Comparison of ENCODE assay signal across 8 mouse cellular contexts in genomic region chr12:5136300-5136699, GRCm38 (mm10).
DNase-seq lines count a peak whose midpoint lies in the region; ATAC-seq and TF ChIP-seq lines count a peak whose summit lies in the region.

No protein-coding gene starts in this region.

- H3K27ac ChIP-seq in ES-Bruce4 (ENCODE audit: insufficient read depth, low read length) = no peak overlapping the region
- H3K27ac ChIP-seq in forebrain, embryonic 13.5 days = no peak overlapping the region
- no peak overlapping the region for H3K27ac ChIP-seq in intestine, postnatal 0 days (ENCODE audit: low read depth, low read length)
- no peak overlapping the region for H3K27ac ChIP-seq in lung, embryonic 14.5 days (ENCODE audit: low read depth)

- no peaks in the 10 kb centered on the region for H3K27me3 ChIP-seq in ES-Bruce4 (ENCODE audit: control insufficient read depth, insufficient read depth, low read length, poor library complexity, severe bottlenecking)
- no peaks in the 10 kb centered on the region for H3K27me3 ChIP-seq in forebrain, embryonic 13.5 days
- H3K27me3 ChIP-seq in intestine, postnatal 0 days (replicated peaks; ENCODE audit: control insufficient read depth, insufficient read depth, low read length) = no peaks in the 10 kb centered on the region
- no peaks in the 10 kb centered on the region for H3K27me3 ChIP-seq in lung, embryonic 14.5 days (ENCODE audit: insufficient read depth, low read length)

- H3K4me2 ChIP-seq in forebrain, embryonic 13.5 days = no peak overlapping the region
- H3K4me2 ChIP-seq in intestine, postnatal 0 days (replicated peaks; ENCODE audit: low read depth) = no peak overlapping the region
- H3K4me2 ChIP-seq in lung, embryonic 14.5 days = no peak overlapping the region

- no peaks in the 10 kb centered on the region for H3K36me3 ChIP-seq in ES-Bruce4 (ENCODE audit: control insufficient read depth, insufficient read depth, low read length, poor library complexity, severe bottlenecking)
- peaks cover 17% of the 10 kb centered on the region for H3K36me3 ChIP-seq in forebrain, embryonic 13.5 days (ENCODE audit: poor library complexity, severe bottlenecking)
- H3K36me3 ChIP-seq in intestine, postnatal 0 days (ENCODE audit: control insufficient read depth, insufficient read depth) = no peaks in the 10 kb centered on the region
- H3K36me3 ChIP-seq in lung, embryonic 14.5 days (ENCODE audit: insufficient read depth) = no peaks in the 10 kb centered on the region

- WGBS in forebrain, embryonic 13.5 days = 15% methylated on average over 4 of the region's 4 CpGs
- 32% methylated on average over 4 of the region's 4 CpGs for WGBS in intestine, postnatal 0 days
- 35% methylated on average over 4 of the region's 4 CpGs for WGBS in lung, embryonic 14.5 days

- peak; percentile 75 for DNase-seq in 416B (ENCODE audit: low read depth)
- DNase-seq in lung, embryonic 14.5 days = peak; percentile 84
- peak; percentile 89 for DNase-seq in retina, embryonic 14.5 days (ENCODE audit: low spot score)
- DNase-seq in T-cell, adult 2 months (ENCODE audit: low spot score) = no peak

- H3K4me3 ChIP-seq in ES-Bruce4 (ENCODE audit: low read depth, low read length) = no peak overlapping the region
- H3K4me3 ChIP-seq in forebrain, embryonic 13.5 days = no peak overlapping the region
- H3K4me3 ChIP-seq in intestine, postnatal 0 days (ENCODE audit: low read depth, low read length) = no peak overlapping the region
- no peak overlapping the region for H3K4me3 ChIP-seq in lung, embryonic 14.5 days (ENCODE audit: low read depth, low read length)

- TF ChIP-seq EP300 in ES-Bruce4 (IDR thresholded peaks at IDR 0.05; ENCODE audit: insufficient read depth, low read depth, low read length) = 0 out of 2 replicates have a peak, but pooled peaks have one; percentile 8

- H3K9ac ChIP-seq in ES-Bruce4 (ENCODE audit: low read depth, poor library complexity, severe bottlenecking) = no peak overlapping the region
- H3K9ac ChIP-seq in forebrain, embryonic 13.5 days = no peak overlapping the region
- H3K9ac ChIP-seq in intestine, postnatal 0 days (ENCODE audit: low read depth, low read length) = no peak overlapping the region
- no peak overlapping the region for H3K9ac ChIP-seq in lung, embryonic 14.5 days

- TF ChIP-seq POLR2A in ES-Bruce4 (IDR thresholded peaks at IDR 0.05; ENCODE audit: insufficient read depth, low read length) = no peak

- no peaks in the 10 kb centered on the region for H3K9me3 ChIP-seq in ES-Bruce4 (replicated peaks; ENCODE audit: control insufficient read depth, insufficient read depth, low read length, poor library complexity, severe bottlenecking)
- H3K9me3 ChIP-seq in forebrain, embryonic 13.5 days (replicated peaks) = no peaks in the 10 kb centered on the region
- H3K9me3 ChIP-seq in intestine, postnatal 0 days (ENCODE audit: control insufficient read depth) = no peaks in the 10 kb centered on the region
- H3K9me3 ChIP-seq in lung, embryonic 14.5 days (ENCODE audit: low read depth, low read length) = no peaks in the 10 kb centered on the region

- H3K4me1 ChIP-seq in ES-Bruce4 (ENCODE audit: control insufficient read depth, insufficient read depth, low read length) = no peaks in the 10 kb centered on the region
- H3K4me1 ChIP-seq in forebrain, embryonic 13.5 days = peaks cover 18% of the 10 kb centered on the region
- H3K4me1 ChIP-seq in intestine, postnatal 0 days (replicated peaks; ENCODE audit: control insufficient read depth, insufficient read depth, low read length) = no peaks in the 10 kb centered on the region
- no peaks in the 10 kb centered on the region for H3K4me1 ChIP-seq in lung, embryonic 14.5 days (ENCODE audit: insufficient read depth)

- peak; percentile 72 for ATAC-seq in cerebellum, adult (ENCODE audit: insufficient number of reproducible peaks, low FRiP score, low TSS enrichment)
- peak; percentile 67 for ATAC-seq in forebrain, embryonic 13.5 days
- no peak for ATAC-seq in intestine, postnatal 0 days
- ATAC-seq in lung, embryonic 14.5 days (ENCODE audit: insufficient read depth) = peak; percentile 75

- TF ChIP-seq CTCF in ES-Bruce4 (IDR thresholded peaks at IDR 0.05; ENCODE audit: low read depth, low read length) = peak; percentile 97
- TF ChIP-seq CTCF in intestine, postnatal 0 days (IDR thresholded peaks at IDR 0.05; ENCODE audit: low read depth) = peak; percentile 92
- TF ChIP-seq CTCF in lung, embryonic 14.5 days (IDR thresholded peaks at IDR 0.05; ENCODE audit: low read depth) = peak; percentile 89
